Mouse (Mus musculus): ENCODE measurements around the gene Arhgap42.

Gene Arhgap42

DNA sequence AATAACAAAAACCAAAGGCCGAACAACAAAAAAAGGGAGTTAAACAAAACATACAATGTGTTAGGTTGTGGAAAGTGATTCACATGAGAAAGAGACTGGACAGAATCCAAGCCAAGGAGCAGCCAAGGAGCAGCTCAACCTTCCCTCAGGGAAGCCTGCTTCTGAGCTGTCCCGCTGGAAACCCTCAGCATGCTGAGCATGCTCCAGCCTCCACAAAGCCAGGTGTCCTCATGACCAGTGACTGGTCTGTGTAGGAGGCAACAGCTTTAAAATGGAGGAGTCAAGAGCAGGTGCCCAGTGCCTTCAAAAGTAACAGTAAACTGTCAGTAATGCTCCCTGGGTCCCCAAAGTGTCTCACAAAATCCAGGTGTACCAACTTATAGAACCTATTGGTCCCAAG, 28.4 kb downstream of the Arhgap42 start:
- DNase-seq (ENCODE audit: low spot score in 2 of 2) = no peak

DNA sequence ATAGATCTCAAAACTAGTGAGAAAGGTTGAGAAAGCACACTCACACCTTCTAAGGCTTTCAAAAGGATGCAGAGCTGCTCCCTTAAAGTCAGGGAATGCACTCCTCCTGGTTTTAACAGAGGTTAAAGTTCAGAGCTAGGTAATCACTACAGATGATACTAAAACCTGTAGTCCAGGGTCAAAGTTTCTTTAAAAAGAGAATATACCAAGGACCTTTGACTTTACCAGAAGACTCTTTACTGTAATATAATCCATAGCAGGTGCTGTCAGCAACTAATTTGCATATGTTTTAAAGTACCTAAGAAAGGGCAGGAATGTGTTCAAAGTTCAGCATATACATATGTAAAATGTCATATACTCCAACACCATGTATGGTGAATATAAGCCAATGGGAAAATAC, 30.7 kb downstream of the Arhgap42 start:
- no peak for DNase-seq (ENCODE audit: low spot score in 2 of 2)

DNA sequence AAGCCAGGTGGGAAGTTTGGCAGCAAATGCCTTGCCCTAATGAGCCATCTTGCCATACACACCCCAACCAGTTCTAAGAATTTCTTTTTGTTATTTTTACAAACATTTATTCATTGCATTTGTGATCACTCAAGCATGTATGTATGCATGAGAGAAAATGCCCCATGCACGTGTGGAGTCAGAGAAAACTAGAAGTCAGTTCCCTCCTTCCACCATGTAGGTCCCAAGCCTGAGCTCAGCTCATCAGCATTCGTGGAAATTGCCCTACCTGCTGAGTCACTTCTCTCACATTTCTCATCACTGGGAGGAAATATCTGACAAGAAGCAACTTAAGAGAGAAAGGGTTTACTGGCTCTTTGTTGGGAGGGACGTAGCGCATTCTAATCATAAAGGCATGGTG, 31.6 kb downstream of the Arhgap42 start:
- no peak for DNase-seq (ENCODE audit: low spot score in 2 of 2)

DNA sequence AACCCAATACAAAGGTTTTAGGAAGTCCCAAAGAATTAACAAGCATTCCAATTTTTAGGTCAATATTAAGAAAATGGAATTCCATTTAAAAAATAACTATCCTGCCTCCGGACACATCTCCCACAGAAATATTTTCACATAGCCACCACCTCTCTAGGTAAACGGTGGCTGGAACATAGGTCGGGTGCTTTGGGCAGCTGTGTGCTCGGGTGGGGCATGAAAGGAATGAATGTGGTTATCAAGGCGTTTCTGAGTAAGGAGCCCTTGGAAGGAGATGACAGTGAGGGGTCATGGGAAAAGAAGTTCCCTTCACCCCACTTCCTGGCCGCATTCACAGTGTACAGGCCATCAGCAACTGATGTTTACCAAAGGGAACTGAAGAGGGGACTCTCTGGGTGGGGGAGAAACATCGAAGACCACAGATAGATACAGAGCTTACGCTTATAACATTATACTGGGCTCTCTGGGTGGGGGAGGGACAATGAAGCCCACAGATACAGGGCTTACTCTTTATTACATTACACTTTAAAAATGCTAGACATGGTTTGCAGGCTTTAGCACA, 38.0 kb downstream of the Arhgap42 start:
- no peak for DNase-seq (ENCODE audit: low spot score in 2 of 2)

DNA sequence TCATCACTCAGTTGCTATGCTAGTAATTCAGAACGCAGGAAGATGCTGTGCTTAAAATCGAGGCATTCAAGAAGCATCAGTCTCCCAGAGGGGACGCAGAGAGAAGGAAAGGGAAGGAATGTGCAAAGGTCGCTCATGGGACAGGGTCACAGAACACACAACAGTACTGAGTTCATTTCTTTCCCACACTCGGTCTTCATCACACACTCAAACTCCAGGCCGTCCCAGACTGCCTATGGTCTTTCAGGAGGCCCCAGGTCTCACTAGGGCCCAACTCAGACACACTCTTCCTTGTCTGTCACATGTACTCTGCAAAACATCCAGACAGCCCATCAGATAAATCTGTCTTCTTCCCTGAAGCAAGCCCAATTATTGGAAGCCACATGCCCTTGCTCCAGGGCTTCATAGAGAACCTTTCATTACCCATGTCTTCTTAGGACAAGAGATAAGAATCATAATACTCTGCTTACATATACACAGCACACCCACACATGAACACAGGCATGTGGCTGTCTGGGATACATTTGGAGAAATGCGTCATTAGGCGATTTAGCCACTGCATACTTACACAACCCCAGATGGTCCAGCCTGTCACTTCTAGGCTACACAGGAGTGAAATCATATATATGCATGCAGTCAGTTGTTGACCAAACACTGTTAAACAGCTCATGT, 39.6 kb downstream of the Arhgap42 start:
- no peak for DNase-seq (ENCODE audit: low spot score in 2 of 2)

DNA sequence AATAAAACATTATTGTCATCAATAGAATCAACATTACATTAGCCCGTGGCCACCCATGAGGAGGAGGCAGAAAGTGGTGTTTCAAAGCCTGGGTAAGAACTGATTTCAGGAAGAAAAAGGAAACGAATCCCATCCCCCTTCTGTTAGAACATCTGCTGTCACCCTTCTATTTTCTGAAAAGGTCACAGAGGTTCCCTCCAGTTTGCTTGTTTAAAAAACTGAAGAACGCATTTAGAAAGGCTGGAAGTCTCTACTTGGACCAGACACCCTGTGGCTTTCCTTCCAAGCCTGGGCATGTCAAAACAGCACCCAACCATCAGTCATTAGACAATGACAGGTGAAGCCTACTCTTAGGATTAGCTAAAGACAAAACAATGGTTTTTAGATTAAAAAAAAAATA, 40.3 kb downstream of the Arhgap42 start:
- no peak for DNase-seq (ENCODE audit: low spot score in 2 of 2)

DNA sequence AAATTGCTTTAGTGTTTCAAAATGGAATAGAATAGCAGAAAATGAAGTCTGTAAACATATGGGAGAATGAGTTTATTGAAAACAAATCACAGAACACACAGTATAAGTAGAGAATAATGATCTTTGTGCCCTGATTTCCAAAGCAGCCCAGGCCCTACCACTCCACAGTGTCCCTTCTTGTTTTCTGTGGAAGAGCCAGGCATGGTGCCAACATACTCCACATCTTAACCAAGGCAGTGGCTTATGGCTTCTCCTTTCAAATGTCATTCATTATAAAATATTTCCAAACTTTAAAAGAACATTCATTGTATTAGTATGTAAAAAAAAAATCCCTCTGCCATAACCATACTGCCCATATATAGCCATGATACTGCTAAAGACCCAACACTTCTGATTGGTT, 42.9 kb downstream of the Arhgap42 start:
- no peak for DNase-seq (ENCODE audit: low spot score in 2 of 2)

DNA sequence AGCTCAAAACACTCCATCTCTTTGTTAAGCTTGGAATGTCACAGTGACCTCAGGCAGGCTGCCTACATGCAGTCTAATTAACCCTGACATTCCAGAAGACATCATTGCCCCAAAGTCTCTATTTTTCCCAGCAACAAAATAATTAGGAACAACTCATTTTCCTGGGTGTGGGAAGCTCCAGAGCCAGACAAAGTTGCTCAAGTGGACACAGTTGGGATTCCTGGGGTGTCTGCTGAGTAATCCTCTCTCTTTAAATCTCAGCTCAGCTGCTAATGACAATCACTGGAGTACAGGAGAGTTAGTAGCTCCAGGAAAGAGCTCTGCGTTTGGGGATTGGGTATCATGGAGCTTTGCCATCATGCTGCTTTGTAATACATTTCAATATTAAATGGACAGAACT, 44.4 kb downstream of the Arhgap42 start:
- no peak for DNase-seq (ENCODE audit: low spot score in 2 of 2)

DNA sequence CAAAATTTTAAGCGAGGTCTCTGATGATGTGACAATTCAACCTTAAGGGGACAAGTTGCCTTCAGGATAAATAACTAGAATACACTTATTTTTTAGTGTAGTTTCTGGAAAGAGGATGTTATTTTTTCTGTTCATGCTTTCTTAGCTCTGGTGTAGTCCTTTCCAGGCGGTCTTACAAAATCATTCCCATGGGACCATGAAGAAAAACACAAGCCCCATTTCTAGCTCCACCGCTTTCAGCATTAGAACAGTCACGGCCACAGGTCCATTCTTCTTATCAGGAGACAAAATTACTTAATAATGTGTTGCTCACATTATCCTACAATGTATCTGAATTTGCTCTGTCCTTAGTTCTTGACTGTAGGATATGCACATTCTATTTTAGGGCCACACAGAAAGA, 46.2 kb downstream of the Arhgap42 start:
- DNase-seq (ENCODE audit: low spot score in 2 of 2) = no peak

DNA sequence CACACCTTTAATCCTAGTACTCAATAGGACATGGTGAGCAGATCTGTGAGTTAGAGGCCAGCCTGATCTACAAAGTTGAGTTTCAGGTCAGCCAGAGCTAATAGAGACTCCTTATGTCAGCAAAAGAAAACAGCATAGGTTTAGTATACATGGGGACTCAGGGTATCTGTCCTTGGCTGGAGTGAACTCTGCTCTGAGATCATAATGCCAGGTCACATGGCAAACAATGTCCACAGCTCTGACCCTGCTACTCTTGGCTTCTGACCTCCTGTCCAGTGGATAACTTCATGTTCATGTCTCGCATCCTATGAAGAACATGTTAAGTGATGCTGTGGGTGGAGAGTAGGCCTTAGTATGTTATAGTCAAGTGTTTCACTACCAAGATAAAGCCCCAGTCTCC, 48.1 kb downstream of the Arhgap42 start:
- no peak for DNase-seq (ENCODE audit: low spot score in 2 of 2)

DNA sequence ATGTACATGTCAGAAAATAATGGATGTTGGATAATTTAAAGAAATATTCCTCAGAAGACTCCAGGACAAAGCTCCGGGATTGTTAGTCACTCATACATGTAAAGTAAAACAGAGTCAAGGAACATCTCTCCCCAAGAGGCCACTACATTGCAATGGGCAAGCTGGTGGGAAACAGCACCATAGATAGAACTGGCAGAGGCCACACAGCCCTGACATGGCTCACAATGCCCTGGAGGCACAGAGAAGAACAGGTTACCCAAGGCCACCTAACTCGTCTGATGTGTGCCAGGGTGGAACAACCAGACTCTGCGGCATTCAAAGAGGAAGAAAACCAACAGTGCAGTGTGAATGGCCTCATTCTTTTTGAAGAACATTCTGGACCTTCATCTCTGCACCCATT, 50.7 kb downstream of the Arhgap42 start:
- no peak for DNase-seq (ENCODE audit: low spot score in 2 of 2)

DNA sequence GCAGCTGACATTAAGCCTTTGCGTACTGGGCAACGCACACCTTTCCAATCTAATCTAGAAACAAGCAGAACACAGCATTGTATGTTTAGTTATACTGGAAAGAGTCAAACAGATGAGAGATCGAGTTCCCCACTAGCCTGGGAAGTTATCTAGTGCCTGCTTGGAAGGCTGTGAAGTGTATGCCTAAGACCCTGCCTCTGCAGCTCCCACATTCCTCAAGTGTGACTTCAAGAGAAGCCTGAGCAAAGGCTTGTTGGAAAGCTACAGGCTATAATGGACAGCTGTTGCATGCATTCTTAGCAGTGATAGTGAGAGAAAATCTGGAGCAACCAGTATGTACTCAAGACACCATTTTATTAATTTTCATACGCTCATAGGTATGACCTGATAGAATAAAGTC, 61.2 kb downstream of the Arhgap42 start:
- no peak for DNase-seq (ENCODE audit: low spot score in 2 of 2)

DNA sequence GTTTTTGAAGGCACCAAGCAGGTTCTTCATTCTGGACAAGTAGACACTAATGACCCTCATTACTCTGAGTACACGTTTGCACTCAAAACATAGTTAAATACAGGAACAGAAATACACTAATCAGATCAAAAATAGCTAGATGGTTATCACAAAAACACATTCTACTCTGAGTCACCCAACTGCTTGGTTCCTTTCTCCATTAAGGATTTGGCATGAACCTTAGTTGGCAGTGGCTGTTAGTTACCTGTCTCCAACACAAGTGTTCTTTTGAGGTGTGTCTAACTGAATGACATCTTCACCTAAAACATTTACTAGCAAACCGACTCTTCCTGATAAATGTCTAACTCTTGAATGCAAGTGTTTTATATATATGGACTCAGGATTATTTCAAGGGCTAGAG, 64.0 kb downstream of the Arhgap42 start:
- no peak for DNase-seq (ENCODE audit: low spot score in 2 of 2)

DNA sequence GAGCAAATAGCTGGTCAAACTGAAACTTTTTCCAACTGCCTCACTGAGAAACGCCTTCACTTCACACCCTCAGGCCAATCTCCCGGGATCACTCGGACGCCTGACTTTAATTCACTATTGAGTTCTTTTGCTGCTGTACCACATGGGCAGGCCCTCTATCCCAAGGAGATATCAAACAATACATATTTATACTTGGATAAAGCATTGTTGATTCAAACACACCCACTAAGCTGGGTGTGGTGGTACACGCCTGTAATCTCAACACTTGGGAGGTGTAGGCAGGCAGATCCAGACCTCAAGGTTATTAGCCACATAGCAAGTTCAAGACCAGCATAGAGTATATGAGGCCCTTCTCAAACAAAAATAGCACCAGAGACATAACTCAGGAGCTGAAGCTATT, 64.7 kb downstream of the Arhgap42 start:
- no peak for DNase-seq (ENCODE audit: low spot score in 2 of 2)

DNA sequence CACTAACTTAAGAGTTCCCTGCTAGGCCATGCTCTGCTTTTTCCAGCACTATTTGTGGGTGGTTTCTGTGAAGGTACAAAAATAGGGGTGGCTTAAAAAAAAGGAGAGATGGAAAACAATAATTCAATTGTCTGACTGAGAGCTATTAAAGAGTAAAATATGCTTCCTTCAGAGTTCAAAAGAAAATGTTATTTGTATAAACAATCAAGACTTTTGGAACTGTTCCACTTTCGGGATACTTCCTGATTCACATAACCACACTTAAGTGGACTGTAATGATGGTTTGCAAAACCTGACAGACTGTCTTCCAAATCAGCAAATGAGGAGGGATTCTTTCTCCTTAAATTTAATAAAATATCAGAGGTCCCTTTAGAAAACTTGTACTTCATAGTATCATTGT, 65.8 kb downstream of the Arhgap42 start:
- DNase-seq (ENCODE audit: low spot score in 2 of 2) = no peak

DNA sequence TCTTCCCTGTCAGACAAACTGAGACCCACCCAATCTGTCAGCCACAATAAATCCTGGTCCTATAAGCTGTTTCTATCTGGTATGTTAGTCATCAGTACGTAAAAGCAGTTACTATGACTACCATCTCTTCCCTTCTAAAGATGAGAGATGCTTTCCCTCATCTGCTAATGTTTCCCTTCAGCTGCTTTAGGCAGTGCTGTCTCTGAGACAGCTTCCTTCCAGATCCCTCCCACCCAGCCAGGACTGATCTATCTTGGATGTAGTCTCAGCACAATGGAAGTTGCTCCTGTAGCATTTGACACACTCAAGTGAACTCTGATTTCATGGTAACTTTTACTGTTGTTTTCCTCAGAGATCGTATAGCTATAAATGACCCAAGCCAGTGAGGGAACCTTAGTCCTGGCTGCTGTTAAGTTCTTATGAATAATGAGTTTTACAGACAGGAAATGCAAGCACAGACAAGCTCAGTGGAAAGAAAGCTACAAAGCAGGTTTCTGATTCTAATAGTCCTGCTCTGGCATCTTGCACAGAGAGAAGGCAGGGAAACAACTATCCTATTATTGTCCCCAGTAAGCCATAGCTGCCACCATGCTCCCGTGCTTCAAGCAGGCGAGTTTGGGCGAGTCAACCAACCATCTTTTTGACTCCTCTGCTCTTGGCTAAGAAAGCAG, 67.6 kb downstream of the Arhgap42 start:
- DNase-seq (ENCODE audit: low spot score in 2 of 2) = no peak

DNA sequence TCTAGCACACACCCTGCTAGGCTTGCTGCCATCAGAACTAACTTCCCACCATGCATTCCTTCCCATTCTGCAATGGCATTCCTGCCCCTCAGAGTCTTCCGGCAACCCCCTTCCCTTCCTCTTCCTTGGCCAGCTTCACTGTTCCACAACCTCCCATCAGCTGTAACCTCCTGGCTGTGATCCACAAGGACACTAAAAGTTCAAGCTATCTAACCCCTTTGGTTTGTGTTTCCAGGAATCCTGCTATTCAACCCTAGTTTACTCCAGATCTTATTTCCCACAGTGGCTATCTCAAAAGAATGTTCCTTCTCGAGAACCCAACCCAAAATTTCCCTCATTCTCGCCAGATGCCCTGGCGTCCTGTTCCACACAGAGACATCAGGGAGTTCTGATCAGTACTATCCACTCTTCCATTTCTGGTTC, 73.2 kb downstream of the Arhgap42 start:
- no peak for DNase-seq (ENCODE audit: low spot score in 2 of 2)

DNA sequence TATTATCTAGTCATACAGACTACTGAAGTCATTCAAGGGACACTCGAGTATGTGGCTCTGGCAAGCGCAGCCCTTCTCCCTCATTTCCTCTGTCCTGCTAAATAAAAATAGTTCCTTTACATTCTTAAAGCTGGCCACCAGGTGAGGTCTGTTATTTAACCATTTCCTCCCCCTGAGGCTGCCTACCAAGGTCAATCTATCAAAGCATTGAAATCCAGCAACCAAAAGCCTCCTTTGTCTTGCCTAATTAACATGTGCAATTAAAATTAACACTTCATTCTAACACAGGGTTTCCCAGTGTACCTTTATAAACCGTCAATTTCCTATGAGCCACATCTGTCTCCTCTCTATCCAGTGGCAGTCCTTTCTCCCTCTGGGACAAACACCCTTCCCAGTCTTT, 78.2 kb downstream of the Arhgap42 start:
- no peak for DNase-seq (ENCODE audit: low spot score in 2 of 2)

DNA sequence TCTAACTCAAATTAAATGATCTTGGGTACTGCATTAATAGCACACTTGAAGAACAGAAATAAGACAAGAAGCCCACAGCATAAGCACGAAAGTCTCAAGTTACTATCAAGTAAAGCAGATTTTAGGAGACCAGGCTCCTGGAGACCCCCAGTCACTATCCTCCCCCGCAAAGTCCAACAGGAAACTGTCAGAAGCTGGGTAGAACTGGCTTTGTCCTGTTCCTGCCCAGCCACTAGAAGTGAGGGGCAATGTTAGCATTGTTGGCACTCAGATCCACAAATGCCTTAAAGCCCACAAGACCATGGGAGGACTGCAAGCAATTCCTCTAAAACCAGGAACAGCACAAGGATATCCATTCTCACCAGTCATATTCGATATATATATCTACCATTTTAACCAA, 80.7 kb downstream of the Arhgap42 start:
- DNase-seq (ENCODE audit: low spot score in 2 of 2) = no peak

DNA sequence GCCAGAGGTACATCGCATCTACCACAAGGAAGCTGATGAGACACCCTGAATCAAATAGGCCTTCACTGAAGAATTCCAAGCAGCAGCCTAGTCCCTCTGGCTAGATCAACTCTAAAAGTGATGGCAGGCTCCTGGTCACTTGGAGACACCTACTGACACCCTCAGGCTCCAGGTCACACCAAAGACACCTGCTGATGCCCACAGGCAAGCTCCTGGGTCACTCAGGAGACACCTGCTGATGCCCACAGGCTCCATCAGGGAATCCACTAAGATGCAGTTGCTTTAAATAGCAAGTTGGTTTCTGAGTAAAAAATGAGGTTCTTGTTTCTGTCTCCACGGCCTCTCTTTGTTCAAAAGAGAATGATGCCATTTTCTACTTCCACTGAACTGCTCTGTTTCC, 81.5 kb downstream of the Arhgap42 start:
- DNase-seq (ENCODE audit: low spot score in 2 of 2) = no peak

DNA sequence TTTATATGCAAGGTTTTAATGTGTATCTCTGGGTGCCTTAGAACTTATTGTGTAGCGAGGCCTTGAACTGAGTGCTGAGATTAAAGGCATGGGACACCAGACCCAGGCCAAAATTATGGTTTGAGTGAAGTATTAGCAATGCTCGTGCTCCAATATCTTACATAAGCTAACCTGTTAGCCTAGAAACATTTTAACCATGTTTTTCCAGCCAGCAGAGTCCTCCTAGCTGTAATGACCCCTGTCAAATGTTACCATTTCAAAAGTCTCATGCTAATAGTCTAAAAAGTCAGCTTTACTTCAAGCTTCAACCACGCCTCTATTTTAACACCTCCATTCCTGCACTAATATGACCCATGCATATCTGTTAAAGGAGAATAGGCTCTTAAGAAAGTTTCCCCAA, 84.3 kb downstream of the Arhgap42 start:
- no peak for DNase-seq (ENCODE audit: low spot score in 2 of 2)

DNA sequence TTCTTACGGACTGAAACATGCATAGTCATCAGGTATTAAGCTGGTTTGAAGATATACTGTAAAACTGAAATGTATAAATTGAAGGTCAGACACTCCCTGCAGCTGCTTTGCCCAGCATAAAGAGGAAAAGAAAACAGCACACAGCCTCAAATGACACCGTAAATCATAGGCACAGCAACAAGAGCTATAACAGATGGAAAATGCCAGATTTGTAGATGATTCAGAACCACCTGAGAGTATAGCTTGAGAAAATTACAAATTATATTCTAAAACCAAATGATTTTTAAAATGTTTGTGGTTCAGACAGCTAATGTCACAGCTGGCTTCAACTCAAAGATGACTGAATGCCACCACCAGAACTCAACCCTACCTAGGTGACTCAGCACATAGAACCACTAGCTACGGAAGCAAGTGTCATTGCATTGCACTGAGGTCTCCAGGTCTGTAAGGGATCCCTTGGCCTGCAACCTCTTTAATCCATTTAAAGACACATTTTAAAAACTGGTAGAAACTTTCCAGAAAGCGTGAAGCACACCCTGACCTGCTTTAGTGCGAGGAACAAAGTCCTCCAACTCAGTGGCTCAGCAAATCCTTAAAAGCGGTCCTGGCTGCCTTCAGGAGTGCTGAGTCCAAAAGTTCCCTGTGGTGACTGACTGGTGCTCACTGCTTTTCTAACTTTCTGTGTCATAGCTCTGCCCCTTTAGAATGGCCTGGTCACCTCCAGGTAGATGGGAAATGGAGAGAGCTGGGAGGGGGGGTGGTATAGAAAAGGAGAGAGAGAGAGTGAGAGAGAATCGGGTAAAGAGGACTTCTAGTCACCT, 94.4 kb downstream of the Arhgap42 start:
- DNase-seq (ENCODE audit: low spot score in 2 of 2) = no peak

DNA sequence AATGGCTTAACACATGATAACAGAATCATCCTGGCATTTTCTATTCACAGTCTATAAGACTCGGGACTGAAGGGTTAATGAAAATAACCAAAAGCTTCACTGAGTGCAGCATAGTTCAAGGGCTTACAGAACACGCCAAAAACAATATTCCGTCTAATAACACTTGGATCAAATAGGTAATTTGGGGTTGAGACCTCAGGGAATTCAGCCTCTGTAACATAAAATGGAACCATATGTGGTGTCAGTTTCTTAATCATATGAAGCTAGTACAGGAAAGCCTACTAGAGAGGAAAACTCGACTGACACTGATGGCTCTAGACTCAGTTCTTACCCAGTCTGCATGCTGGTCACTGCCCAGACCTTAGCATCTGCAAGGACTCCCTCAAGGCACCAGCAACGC, 95.8 kb downstream of the Arhgap42 start:
- no peak for DNase-seq (ENCODE audit: low spot score in 2 of 2)

All from spleen, postnatal 14 days (tissue).